Mouse (Mus musculus) testis, adult 2 months (tissue): Measurements from ENCODE around the gene Nfatc2.

Experiments used
- CTCF ChIP-seq: fragments of 200-500 bp; IDR thresholded peaks from 2 replicates; pipeline ENCODE4 v1.5.1; 2012; ENCODE audit warnings: low read depth, mild to moderate bottlenecking, inconsistent platforms, low read length, moderate library complexity; ENCODE audit not compliant: control insufficient read depth, insufficient read depth, insufficient replicate concordance
- POLR2A ChIP-seq: fragments of 200-500 bp; IDR thresholded peaks from 2 replicates; pipeline ENCODE4 v1.6.1; 2012; ENCODE audit warnings: low read depth, mild to moderate bottlenecking, inconsistent platforms, low read length, moderate library complexity; ENCODE audit not compliant: control insufficient read depth

- TF ChIP-seq POLR2A (no peak), CTCF (no peak)
These were observed 101.2 kb downstream of the Nfatc2 start for GRCm38 (mm10) chr2:168500244-168500643.
